Mouse (Mus musculus) liver, adult 2 months (tissue): ENCODE measurements around the gene Tyrobp. TPM values are rescaled to one million over a fixed set of nuclear protein-coding genes. Genes with fewer than 3 reads are reported as not detected.
A peak's percentile ranks its signal among the peaks of the same experiment; 100 is the strongest.

Experiments used
- DNase-seq: peaks from one replicate; pipeline ENCODE4 v3.0.0-alpha.2; 2011; ENCODE audit warnings: low read depth, low spot score; ENCODE audit errors: extremely low read depth
- H3K27ac ChIP-seq: fragments of 200-500 bp; replicated peaks from 2 replicates; pipeline ENCODE4 v1.5.1; 2012; ENCODE audit warnings: low read depth, mild to moderate bottlenecking, control low read depth, inconsistent platforms, low read length; ENCODE audit not compliant: insufficient read depth
- H3K27me3 ChIP-seq: fragments of 200-500 bp; 2 replicates; pipeline ENCODE4 v1.6.1; 2012; ENCODE audit warnings: mild to moderate bottlenecking, moderate library complexity, low read length, inconsistent platforms; ENCODE audit not compliant: control insufficient read depth, insufficient read depth
- H3K36me3 ChIP-seq: fragments of 200-500 bp; 2 replicates; pipeline ENCODE4 v1.6.1; 2012; ENCODE audit warnings: low read length, inconsistent platforms; ENCODE audit not compliant: control insufficient read depth, insufficient read depth
- H3K4me1 ChIP-seq: fragments of 200-500 bp; 2 replicates; pipeline ENCODE4 v1.6.1; 2011; ENCODE audit warnings: low read length; ENCODE audit not compliant: control insufficient read depth, insufficient read depth
- H3K4me3 ChIP-seq: fragments of 200-500 bp; 2 replicates; pipeline ENCODE4 v1.5.1; 2011; ENCODE audit warnings: low read depth, mild to moderate bottlenecking, control low read depth, low read length, moderate library complexity; ENCODE audit not compliant: insufficient read depth
- H3K79me2 ChIP-seq: fragments of 200-500 bp; 2 replicates; pipeline ENCODE4 v1.6.1; 2012; ENCODE audit warnings: inconsistent platforms, mild to moderate bottlenecking, low read length, moderate library complexity; ENCODE audit not compliant: control insufficient read depth, insufficient read depth
- H3K9ac ChIP-seq: fragments of 200-500 bp; 2 replicates; pipeline ENCODE4 v1.6.1; 2012; ENCODE audit warnings: low read depth, mild to moderate bottlenecking, control low read depth, inconsistent platforms, low read length
- CTCF ChIP-seq: fragments of 200-500 bp; IDR thresholded peaks from 2 replicates; pipeline ENCODE4 v1.5.1; 2011; ENCODE audit warnings: low read depth, low read length, control low read depth
- POLR2A ChIP-seq: fragments of 200-500 bp; IDR thresholded peaks from 2 replicates; pipeline ENCODE4 v1.6.1; 2011; ENCODE audit warnings: low read length, control low read depth; ENCODE audit not compliant: insufficient read depth; ENCODE audit errors: extremely low read depth
- WGBS: fragments of 180-500 bp; shearing (Covaris S2); methylation state at CpG from one replicate; pipeline ENCODE4 v1.1.7; 2018; 5-methylcytosine and 5-hydroxymethylcytosine counted together
- polyA plus RNA-seq: library from polyadenylated mRNA; depleted of rRNA; stranded (reverse); fragments of >200 nt; gene quantifications from 2 replicates; pipeline ENCODE4 v1.2.3, GENCODE M21; 2012
- total RNA-seq: library from RNA; depleted of rRNA; stranded (reverse); fragments of >200 nt; gene quantifications from 2 replicates; pipeline ENCODE4 v1.2.3, GENCODE M21; 2014

Gene Tyrobp
- total and polyA plus RNA-seq, 2 experiments: 46.1 to 86.4 TPM

DNA sequence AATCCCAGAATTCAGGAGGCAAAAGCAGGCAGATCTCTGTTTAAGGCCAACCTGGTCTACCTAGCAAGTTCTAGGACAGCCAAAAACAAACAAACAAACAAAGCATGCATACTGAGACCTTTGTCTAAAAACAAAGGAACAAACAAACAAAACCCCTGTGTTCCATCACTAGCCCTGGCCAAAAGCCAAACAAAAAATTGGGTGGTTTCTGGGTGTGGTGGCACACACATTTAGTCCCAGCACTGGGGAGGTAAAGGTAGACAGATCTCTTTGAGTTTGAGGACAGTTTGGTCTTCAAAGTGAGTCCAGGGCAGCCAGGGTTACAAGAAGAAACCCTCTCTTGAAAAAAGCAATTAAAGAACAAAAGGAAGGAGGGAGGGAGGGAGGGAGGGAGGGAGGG lies 15.8 kb downstream of the Tyrobp start:
- no peaks in the 10 kb centered on the region for H3K4me1 ChIP-seq
- no peaks in the 10 kb centered on the region for H3K27me3 ChIP-seq
- no peaks in the 10 kb centered on the region for H3K79me2 ChIP-seq
- no peak overlapping the region for H3K9ac ChIP-seq
- H3K36me3 ChIP-seq: no peaks in the 10 kb centered on the region
- H3K4me3 ChIP-seq: no peak overlapping the region
- TF ChIP-seq POLR2A (no peak), CTCF (no peak)
- H3K27ac ChIP-seq: no peak overlapping the region
- no peak for DNase-seq

DNA sequence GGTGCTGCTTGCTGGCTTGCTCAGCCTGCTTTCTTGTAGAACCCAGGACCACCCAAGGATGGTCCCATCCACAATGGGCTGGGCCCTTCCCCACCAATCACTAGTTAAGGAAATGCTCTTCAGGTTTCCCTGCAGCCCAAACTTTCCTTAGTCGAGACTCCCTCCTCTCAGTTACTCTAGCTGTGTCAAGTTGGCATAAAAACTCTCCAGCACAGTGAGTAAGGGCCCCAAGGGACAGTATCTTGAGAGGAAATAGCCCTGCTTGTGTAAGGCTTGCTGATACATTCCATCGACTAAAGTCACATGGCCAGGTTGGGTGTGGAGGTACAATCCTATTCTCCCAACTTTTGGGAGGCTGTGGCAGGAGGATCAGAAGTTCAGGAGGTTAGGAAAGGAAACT lies 16.6 kb downstream of the Tyrobp start:
- no peak for DNase-seq
- no peak overlapping the region for H3K4me3 ChIP-seq
- H3K36me3 ChIP-seq: no peaks in the 10 kb centered on the region
- H3K9ac ChIP-seq: no peak overlapping the region
- H3K4me1 ChIP-seq: no peaks in the 10 kb centered on the region
- H3K79me2 ChIP-seq: no peaks in the 10 kb centered on the region
- no peak for TF ChIP-seq CTCF
- TF ChIP-seq POLR2A: no peak
- no peak overlapping the region for H3K27ac ChIP-seq
- H3K27me3 ChIP-seq: no peaks in the 10 kb centered on the region
- 59% methylated on average over 2 of the region's 2 CpGs for WGBS

DNA sequence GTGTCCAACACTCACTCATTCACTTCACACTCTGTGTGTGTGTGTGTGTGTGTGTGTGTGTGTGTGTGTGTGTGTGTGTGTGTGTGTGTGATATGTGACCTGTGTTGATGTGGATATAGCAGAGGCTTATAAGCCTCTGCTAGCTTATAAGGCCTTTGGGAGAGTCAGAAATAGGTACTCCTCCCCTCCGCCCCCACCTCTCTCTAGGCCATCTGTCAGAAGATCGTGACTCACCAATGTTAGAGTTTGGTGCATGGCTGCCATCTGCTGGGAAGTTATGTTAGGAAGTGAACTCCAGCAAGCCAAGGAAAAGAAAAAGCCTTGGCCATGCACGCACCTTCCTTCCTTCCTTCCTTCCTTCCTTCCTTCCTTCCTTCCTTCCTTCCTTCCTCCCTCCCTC lies 18.2 kb downstream of the Tyrobp start:
- H3K4me3 ChIP-seq: no peak overlapping the region
- H3K79me2 ChIP-seq: no peaks in the 10 kb centered on the region
- H3K4me1 ChIP-seq: no peaks in the 10 kb centered on the region
- TF ChIP-seq CTCF (peak; percentile 13; the same call in 1 of the 2 replicates), POLR2A (no peak)
- H3K27me3 ChIP-seq: no peaks in the 10 kb centered on the region
- H3K27ac ChIP-seq: no peak overlapping the region
- no peaks in the 10 kb centered on the region for H3K36me3 ChIP-seq
- 16% methylated on average over 3 of the region's 3 CpGs for WGBS
- peak; percentile 19 for DNase-seq
- H3K9ac ChIP-seq: no peak overlapping the region

DNA sequence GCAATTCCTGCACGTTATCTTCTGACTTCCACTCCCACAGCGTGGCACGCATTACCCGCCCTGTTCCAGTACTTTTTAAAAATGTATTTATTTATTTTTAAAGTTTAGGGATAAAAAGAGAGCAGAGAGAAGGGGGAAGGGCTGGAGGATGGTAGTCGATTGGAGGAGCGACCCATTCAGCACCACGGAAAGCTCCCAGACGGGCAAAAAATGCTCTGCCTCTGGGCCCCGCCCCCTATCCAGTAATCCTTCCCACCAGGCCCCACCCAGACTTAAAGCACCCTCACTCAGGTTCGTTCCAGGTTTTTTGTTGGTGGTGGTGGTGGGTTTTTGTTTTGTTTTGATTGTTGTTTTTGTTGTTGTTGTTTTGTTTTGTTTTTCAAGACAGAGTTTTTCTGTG lies 20.7 kb downstream of the Tyrobp start:
- Histone ChIP-seq H3K27me3 (no peaks in the 10 kb centered on the region), H3K4me3 (no peak overlapping the region), H3K79me2 (no peaks in the 10 kb centered on the region), H3K4me1 (no peaks in the 10 kb centered on the region), H3K9ac (no peak overlapping the region), H3K36me3 (no peaks in the 10 kb centered on the region), H3K27ac (no peak overlapping the region)
- DNase-seq: no peak
- WGBS: 3% methylated on average over 10 of the region's 10 CpGs
- TF ChIP-seq CTCF (no peak), POLR2A (no peak)

DNA sequence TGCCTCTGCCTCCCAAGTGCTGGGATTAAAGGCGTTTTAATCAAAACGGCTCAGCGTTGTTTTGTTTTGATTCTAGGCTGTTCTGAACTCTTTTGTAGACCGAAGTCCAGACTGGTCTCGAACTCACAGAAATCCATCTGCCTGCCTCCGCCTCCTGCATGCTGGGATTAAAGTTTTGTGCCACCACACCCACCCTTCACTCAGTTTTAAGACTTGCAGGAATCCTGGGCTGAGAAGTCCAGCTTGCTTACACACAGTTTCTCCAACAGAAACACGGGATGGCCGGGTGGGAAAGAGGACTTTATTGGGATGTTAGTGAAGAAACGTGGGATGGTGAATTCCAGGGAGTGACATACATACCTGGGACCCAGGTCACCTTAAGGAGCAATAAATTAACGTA lies 21.1 kb downstream of the Tyrobp start:
- 73% methylated on average over 10 of the region's 10 CpGs for WGBS
- no peaks in the 10 kb centered on the region for H3K79me2 ChIP-seq
- H3K4me1 ChIP-seq: no peaks in the 10 kb centered on the region
- DNase-seq: no peak
- TF ChIP-seq CTCF: no peak
- TF ChIP-seq POLR2A: no peak
- H3K9ac ChIP-seq: no peak overlapping the region
- no peak overlapping the region for H3K27ac ChIP-seq
- no peaks in the 10 kb centered on the region for H3K36me3 ChIP-seq
- H3K4me3 ChIP-seq: no peak overlapping the region
- H3K27me3 ChIP-seq: no peaks in the 10 kb centered on the region

DNA sequence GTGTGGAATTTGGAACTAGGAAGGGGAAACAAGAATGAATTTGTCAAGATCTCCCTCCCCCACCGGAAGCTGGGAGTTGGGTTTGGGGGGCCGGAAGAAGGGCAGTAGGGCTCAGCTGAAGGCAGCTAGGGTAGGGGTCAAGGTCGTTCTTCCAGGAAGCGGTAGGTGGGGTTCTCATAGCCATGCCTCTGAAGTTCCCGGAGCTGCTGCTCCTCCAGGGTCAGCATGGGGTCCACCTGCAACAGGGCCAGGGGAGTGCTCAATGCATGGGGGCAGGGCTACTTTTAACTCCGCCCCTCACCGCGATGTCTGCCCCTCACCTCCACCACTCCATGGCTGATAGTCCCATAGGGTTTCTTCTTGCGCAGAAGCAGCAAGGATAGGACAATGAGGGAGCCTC lies 21.6 kb downstream of the Tyrobp start:
- Histone ChIP-seq H3K36me3 (no peaks in the 10 kb centered on the region), H3K79me2 (no peaks in the 10 kb centered on the region), H3K4me3 (no peak overlapping the region), H3K27ac (no peak overlapping the region), H3K9ac (no peak overlapping the region), H3K27me3 (no peaks in the 10 kb centered on the region), H3K4me1 (no peaks in the 10 kb centered on the region)
- 62% methylated on average over 9 of the region's 9 CpGs for WGBS
- TF ChIP-seq CTCF (no peak), POLR2A (no peak)
- DNase-seq: no peak
